Mouse (Mus musculus): ENCODE measurements at regions not wholly inside any gene's neighbourhood (a gene's known extent, or its start where the extent isn't known, plus 50 kb on each side); places are given as distances from the start of the nearest gene placed in this dataset.

- DNase-seq (ENCODE audit: low spot score) = no peak
Observed at GRCm38 (mm10) chr10:125467503-125467902, 78.2 kb upstream of the Slc16a7 start.

GRCm38 (mm10) chr10:125488350-125488749, 99.1 kb upstream of the Slc16a7 start:
- no peak for DNase-seq (ENCODE audit: low spot score)

DNA sequence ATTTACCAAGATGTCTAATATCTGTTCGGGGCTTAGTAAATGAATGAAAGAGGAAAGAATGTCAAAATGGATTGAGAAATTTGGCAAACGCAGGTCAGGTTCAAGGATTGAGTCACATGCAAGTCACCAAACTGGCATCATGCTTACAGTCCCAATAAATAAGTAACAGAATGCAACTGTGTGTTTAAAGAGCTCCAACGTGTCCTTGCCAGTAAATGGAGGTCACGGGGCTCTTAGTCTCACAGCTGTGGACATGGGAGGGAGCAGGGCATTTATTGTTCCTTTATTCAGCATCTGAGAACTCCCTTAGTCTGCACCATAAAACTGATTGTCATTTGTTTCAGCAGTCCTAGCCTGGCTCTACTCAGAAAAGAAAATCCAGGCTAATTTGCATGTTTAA, 101.1 kb upstream of the Slc16a7 start:
- no peak for DNase-seq (ENCODE audit: low spot score)

DNA sequence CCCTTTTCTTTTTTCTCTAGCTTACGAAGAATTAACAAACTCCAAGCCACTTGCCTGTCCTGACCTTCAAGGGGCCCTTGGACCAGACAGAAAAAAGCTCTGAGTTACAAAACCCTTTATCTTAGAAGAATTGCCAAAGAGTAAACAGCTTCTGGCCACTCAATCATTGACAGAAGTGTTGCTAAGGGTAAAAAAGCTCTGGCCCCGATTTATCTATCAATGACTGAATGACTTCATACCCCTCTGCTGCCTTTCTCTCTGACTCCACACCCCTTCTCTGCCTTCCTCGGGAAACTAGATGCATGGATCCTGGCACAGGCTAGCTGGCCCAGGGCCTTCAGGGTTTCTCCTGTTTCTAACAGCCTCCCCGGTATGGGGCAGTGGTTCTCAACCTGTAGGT, 105.2 kb upstream of the Slc16a7 start:
- no peak for DNase-seq (ENCODE audit: low spot score)

- DNase-seq (ENCODE audit: low spot score) = no peak
Observed at GRCm38 (mm10) chr10:125498347-125498746, 109.1 kb upstream of the Slc16a7 start.

DNA sequence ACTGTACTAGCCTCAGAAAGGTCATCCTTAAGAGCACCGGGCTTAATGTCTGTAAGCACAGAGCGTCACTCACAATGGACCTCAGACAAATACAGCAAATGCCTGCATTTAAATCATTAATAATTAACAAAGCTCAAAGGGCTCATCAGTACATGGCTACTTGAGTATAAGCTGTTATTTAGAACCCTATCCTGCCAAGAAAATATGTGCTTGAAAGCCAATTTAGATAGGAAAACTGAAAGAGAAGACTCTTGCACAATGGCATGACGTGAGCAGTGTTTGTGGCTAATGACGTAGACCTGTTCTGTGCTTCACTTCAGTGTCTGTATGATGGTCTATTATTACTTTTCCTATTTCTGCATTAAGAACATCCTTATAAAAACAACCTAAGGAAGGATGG, 111.1 kb upstream of the Slc16a7 start:
- DNase-seq (ENCODE audit: low spot score) = no peak

- DNase-seq (ENCODE audit: low spot score) = no peak
Observed at GRCm38 (mm10) chr10:125515026-125515425, 125.8 kb upstream of the Slc16a7 start.

DNA sequence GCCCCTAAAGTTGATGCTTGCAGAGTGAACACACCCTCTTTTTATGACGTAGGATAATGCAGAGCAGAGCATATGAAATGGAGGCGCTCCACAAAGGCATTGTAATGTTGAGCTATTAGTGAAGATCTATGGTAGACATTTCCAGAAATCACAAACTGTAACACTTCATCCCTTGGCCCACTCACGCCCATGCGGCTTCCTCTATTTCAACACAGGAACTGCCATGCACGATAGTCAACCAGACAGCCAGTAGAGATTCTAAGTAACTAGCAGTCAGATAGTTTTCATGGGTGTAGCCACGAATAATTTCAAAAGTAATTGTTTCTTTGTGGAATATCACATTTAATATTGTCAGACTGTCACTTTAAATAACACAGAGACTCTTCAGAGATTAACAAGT, 141.6 kb upstream of the Slc16a7 start:
- no peak for DNase-seq (ENCODE audit: low spot score)

DNA sequence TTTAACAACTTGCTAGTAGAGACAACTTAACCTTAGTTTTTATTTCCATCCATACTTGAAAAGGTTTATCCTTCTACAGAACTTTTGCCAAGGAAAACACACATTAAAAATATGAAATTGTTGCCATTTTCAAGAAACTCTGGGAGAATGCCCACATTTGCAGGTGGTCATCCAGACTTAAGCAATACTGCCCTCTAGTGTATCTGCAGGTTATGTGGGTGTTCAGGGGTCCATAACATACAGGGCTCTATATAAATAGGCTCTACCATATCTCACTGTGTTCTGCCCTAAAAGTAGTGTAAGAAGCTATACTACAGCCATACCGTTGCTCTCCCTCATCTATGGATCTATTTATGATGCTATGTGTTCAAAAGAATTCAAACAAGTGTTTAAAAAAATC, 149.1 kb upstream of the Slc16a7 start:
- no peak for DNase-seq (ENCODE audit: low spot score)

GRCm38 (mm10) chr10:125586489-125587147, 197.4 kb upstream of the Slc16a7 start:
- no peak for DNase-seq (ENCODE audit: low spot score)

GRCm38 (mm10) chr10:125593006-125593405, 203.7 kb upstream of the Slc16a7 start:
- no peak for DNase-seq (ENCODE audit: low spot score)

DNA sequence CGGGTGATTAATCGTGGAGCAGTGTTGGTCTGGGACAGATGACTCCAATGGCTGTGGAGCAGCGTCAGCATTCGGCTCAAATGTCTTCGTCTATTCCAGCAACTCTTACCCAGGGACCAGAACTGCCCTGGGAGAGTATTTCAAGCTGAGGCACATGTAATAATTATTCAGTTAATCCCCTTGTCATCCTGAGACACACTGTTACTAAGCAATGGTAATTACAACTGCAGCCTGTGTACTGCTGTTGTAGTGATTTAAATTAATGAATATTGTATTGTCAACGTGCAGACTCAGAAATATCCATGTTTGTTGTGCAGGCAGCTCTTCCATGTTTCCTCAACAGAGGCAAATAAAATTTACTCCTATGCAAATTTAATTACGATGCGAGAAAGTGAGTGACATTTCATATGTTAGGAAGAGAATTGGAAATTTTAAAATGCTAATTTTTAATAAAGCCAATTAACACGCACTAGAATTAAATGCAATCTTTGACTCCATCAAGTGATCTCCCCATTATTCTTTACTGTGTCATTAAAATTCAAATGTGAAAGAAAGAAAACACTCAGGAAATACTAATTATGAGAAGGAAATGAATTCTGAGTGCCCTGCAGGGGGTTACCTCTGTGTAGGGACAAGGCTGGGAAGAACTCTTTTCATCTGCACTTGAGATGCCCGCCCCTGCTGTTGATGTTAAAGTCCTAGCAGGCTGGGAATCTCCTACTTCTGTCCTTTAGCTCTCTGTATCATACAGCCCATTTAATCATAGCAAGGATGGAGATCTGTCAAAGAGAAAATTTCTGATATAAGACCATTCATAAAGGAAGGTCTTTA, 218.7 kb upstream of the Slc16a7 start:
- no peak for DNase-seq (ENCODE audit: low spot score)

- DNase-seq (ENCODE audit: low spot score) = no peak
Observed at GRCm38 (mm10) chr10:125610353-125610752, 221.1 kb upstream of the Slc16a7 start.

DNA sequence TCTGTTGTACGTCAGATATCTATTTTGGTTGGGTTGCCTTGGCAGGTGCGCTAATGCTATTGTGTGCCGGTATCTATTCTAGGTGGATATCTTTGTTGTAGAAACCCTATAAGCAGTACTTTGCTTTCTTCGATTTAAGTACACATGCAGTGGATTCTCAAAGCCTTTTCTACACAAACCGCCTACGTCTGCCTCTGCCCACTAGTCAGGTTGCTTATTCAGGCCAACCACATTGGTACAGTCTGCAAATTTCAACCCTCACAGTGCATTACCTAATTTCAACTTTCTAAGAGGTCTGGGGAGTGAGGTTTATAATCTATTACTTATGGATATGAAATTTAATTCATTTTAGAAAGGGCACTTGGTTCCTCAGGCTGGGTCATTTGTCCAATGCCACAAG, 223.5 kb upstream of the Slc16a7 start:
- no peak for DNase-seq (ENCODE audit: low spot score)

DNA sequence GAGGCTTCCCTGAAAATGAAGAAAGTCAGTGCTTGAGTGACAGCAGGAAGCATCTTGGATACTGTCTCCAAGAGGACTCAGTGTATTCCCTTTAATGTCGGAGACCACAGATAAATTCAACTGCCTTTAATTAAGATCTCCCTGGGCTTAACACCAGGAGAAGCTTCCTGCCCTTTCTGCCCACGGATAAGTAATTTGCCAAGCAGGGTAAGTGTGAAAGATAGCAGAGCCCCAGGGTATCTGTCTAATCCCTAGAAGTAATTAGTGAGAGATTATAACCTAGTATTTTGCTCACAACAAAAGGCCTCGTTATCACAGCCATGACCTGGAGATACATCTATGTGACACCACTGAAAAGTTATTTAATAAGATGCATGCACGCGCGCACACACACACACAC, 232.1 kb upstream of the Slc16a7 start:
- DNase-seq (ENCODE audit: low spot score) = no peak

GRCm38 (mm10) chr10:125623836-125624235, 234.6 kb upstream of the Slc16a7 start:
- no peak for DNase-seq (ENCODE audit: low spot score)

DNA sequence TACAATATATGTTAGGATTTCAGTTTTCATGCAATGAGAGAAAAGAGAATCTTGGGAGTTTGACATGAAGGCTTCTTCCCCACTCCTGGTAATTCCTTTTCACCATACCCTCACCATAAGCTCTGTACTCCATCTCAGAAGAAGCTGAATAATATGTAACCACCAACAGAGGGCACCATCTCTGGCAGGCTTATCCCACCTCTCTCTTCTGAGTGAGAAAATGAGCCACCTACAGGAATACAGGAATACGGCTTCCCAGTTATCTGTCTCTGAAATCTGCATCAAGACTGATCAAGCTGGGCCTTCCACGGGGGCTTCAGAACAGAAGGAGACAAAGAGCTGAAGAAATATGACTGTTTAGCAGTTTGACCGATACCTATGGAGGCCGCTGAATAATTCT, 278.6 kb upstream of the Slc16a7 start:
- DNase-seq (ENCODE audit: low spot score) = no peak

GRCm38 (mm10) chr10:125673637-125674036, 284.4 kb upstream of the Slc16a7 start:
- no peak for DNase-seq (ENCODE audit: low spot score)

GRCm38 (mm10) chr10:125679644-125680043, 286.3 kb upstream of the Lrig3 start:
- DNase-seq (ENCODE audit: low spot score) = no peak

- DNase-seq (ENCODE audit: low spot score) = no peak
Observed at GRCm38 (mm10) chr10:125685130-125685529, 280.8 kb upstream of the Lrig3 start.

GRCm38 (mm10) chr10:125693505-125693904, 272.5 kb upstream of the Lrig3 start:
- DNase-seq (ENCODE audit: low spot score) = no peak

DNA sequence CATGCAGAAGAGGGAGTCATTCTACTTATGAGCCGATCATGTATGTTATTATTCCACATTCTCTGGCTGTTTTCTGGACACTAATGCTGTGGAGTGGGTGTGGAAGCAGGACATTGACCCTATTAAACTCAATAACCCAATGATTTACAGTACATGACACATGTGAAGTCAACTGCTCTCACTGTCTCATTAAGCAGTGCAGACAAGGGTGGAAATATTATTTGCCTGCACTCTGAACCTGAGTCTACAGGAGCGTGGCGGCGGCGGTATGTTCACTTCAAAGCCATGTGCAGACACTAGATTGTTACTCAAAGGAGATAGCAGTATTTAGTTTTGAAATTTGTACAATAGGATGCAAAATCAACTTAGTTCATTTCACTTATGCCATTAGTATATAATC, 269.8 kb upstream of the Lrig3 start:
- DNase-seq (ENCODE audit: low spot score) = no peak

- DNase-seq (ENCODE audit: low spot score) = peak; percentile 74
Observed at GRCm38 (mm10) chr10:125725077-125725680, 240.8 kb upstream of the Lrig3 start.
